Comparison of ENCODE assay signal across 8 mouse cellular contexts in the genomic region with DNA sequence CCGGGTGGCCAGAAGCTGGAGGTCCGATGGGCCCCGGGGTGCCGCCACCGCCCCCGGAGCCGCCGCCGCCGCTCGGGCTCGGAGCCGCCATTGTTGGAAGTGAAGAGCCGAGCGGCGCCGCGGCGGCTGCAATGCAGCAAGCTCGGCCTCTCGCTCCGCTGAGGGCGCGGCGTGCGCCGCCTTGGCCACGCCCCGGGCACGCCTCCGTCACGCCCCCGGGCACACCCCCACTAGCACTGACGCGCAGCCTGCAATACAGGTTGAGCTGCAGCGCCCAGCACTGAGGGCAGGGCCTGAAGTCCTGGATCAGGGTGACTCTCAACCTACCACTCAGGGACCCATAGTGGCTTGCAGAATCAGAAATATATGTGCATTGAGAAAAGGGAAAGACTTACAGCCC. TPM values are rescaled to one million over a fixed set of nuclear protein-coding genes. Genes with fewer than 3 reads are reported as not detected.
DNase-seq lines count a peak whose midpoint lies in the region; ATAC-seq lines count a peak whose summit lies in the region.

A gene (minus strand): TSS at position 144 of the 400 bp plus-strand sequence.

- peak within 1 kb of the TSS; percentile 96 for H3K9ac ChIP-seq in embryonic facial prominence, embryonic 15.5 days
- H3K9ac ChIP-seq in kidney, embryonic 14.5 days (ENCODE audit: low read depth, low read length) = peak within 1 kb of the TSS; percentile 98
- peak within 1 kb of the TSS; percentile 98 for H3K9ac ChIP-seq in limb, embryonic 15.5 days

- peak within 1 kb of the TSS; percentile 89 for H3K27ac ChIP-seq in embryonic facial prominence, embryonic 15.5 days (replicated peaks)
- peak within 1 kb of the TSS; percentile 89 for H3K27ac ChIP-seq in kidney, embryonic 14.5 days (ENCODE audit: low read depth, low read length)
- H3K27ac ChIP-seq in limb, embryonic 15.5 days = peak within 1 kb of the TSS; percentile 89

- no peaks in the 10 kb centered on the region for H3K9me3 ChIP-seq in embryonic facial prominence, embryonic 15.5 days (replicated peaks)
- H3K9me3 ChIP-seq in kidney, embryonic 14.5 days (ENCODE audit: control insufficient read depth, low read length) = no peaks in the 10 kb centered on the region
- H3K9me3 ChIP-seq in limb, embryonic 15.5 days = no peaks in the 10 kb centered on the region

- peak; percentile 99 for ATAC-seq in embryonic facial prominence, embryonic 15.5 days (ENCODE audit: insufficient number of reproducible peaks, low FRiP score, low TSS enrichment, low read depth)
- peak; percentile 100 for ATAC-seq in kidney, embryonic 14.5 days (ENCODE audit: low FRiP score, low TSS enrichment)
- peak; percentile 98 for ATAC-seq in limb, embryonic 15.5 days (ENCODE audit: insufficient number of reproducible peaks, low FRiP score, low TSS enrichment, low read depth)

- peaks cover 15% of the 10 kb centered on the region for H3K4me1 ChIP-seq in embryonic facial prominence, embryonic 15.5 days
- peaks cover 12% of the 10 kb centered on the region for H3K4me1 ChIP-seq in kidney, embryonic 14.5 days (ENCODE audit: control insufficient read depth, insufficient read depth, low read length)
- peaks cover 12% of the 10 kb centered on the region; the same call in 1 of the 2 replicates for H3K4me1 ChIP-seq in limb, embryonic 15.5 days

- H3K27me3 ChIP-seq in embryonic facial prominence, embryonic 15.5 days = no peaks in the 10 kb centered on the region
- no peaks in the 10 kb centered on the region for H3K27me3 ChIP-seq in kidney, embryonic 14.5 days (ENCODE audit: control insufficient read depth, insufficient read depth, low read length)
- H3K27me3 ChIP-seq in limb, embryonic 15.5 days = no peaks in the 10 kb centered on the region

- DNase-seq in 3T3-L1 (ENCODE audit: low read depth, low spot score) = peak; percentile 85
- DNase-seq in adrenal gland, postnatal 4 days (ENCODE audit: low spot score in 2 of 2) = peak; percentile 85 to 86
- peak; percentile 88 to 91 for DNase-seq in heart, adult 9 months (ENCODE audit: low spot score in 2 of 2)
- DNase-seq in monocyte, adult 2 months (ENCODE audit: low read depth in 1 of 2, low spot score in 2 of 2) = peak; percentile 69 to 91
- peak; percentile 92 to 93 for DNase-seq in spleen, postnatal 36 days (ENCODE audit: low spot score in 2 of 2)

- H3K4me3 ChIP-seq in embryonic facial prominence, embryonic 15.5 days (replicated peaks) = peak within 1 kb of the TSS; percentile 95
- H3K4me3 ChIP-seq in kidney, embryonic 14.5 days (ENCODE audit: low read length) = peak within 1 kb of the TSS; percentile 92
- peak within 1 kb of the TSS; percentile 96 for H3K4me3 ChIP-seq in limb, embryonic 15.5 days

- under 1% methylated on average over 36 of the region's 36 CpGs for WGBS in embryonic facial prominence, embryonic 15.5 days
- 2% methylated on average over 22 of the region's 36 CpGs for WGBS in kidney, embryonic 14.5 days
- WGBS in limb, embryonic 15.5 days = under 1% methylated on average over 29 of the region's 36 CpGs

- H3K4me2 ChIP-seq in embryonic facial prominence, embryonic 15.5 days (replicated peaks) = peak within 1 kb of the TSS; percentile 51
- peak within 1 kb of the TSS; percentile 76 for H3K4me2 ChIP-seq in kidney, embryonic 14.5 days (replicated peaks; ENCODE audit: low read depth, low read length)
- peak within 1 kb of the TSS; percentile 47 for H3K4me2 ChIP-seq in limb, embryonic 15.5 days

- no peaks in the 10 kb centered on the region for H3K36me3 ChIP-seq in embryonic facial prominence, embryonic 15.5 days
- no peaks in the 10 kb centered on the region for H3K36me3 ChIP-seq in kidney, embryonic 14.5 days (ENCODE audit: control insufficient read depth, insufficient read depth, low read length)
- no peaks in the 10 kb centered on the region for H3K36me3 ChIP-seq in limb, embryonic 15.5 days

RNA-seq across cellular contexts. Expression of the gene that starts here (rescaled TPM):
- total RNA-seq in adrenal gland, postnatal 4 days (2021) = 10 to 100 TPM; 55.4 to 59.2 TPM
- 56.9 and 61.8 TPM in 2 replicates for polyA plus RNA-seq in embryonic facial prominence, embryonic 15.5 days (2015; fragmentation: Nextera tagmentation; extraction: Ambion mirVana)
- 58.0 and 82.5 TPM in 2 replicates for polyA plus RNA-seq in kidney, embryonic 14.5 days (2014; fragmentation: Nextera tagmentation; extraction: Ambion mirVana)
- polyA plus RNA-seq in limb, embryonic 15.5 days (2015; fragmentation: Nextera tagmentation; extraction: Ambion mirVana) = 58.8 and 63.6 TPM in 2 replicates

Comparison
In these comparisons a context has a peak if more than half of its experiments do, and no peak if none do; other contexts are left out.
1. Peak in every context shown above with its lines: DNase-seq, ATAC-seq, H3K4me3 ChIP-seq and H3K27ac ChIP-seq.